Mouse (Mus musculus) heart, embryonic 14.5 days (tissue): ENCODE results near the gene Gfra4. TPM values are rescaled to one million over a fixed set of nuclear protein-coding genes. Genes with fewer than 3 reads are reported as not detected.

ENCODE experiments used
- ATAC-seq: fragments of 200-750 bp; cut with Nextera tagmentation; 2 replicates; pipeline ENCODE4 v1.8.0; 2017; ENCODE audit warnings: low read depth, moderate TSS enrichment; ENCODE audit not compliant: insufficient number of reproducible peaks, insufficient read depth, low FRiP score
- H3K27ac ChIP-seq, 2 experiments: fragments of 200-500 bp in 1 of 2; fragments of 300-500 bp in 1 of 2; sonication (generic) in 1 of 2; replicated peaks in 1 of 2; 2 replicates each; pipeline ENCODE4 v1.5.1; 2012 to 2014; ENCODE audit warnings: low read depth in 2 of 2, low read length in 2 of 2, control low read depth in 1 of 2, mild to moderate bottlenecking in 1 of 2, mixed read lengths in 1 of 2; ENCODE audit not compliant: control insufficient read depth in 1 of 2, insufficient read depth in 1 of 2
- H3K27me3 ChIP-seq: fragments of 300-500 bp; sonication (generic); 2 replicates; pipeline ENCODE4 v1.6.1; 2014; ENCODE audit warnings: mild to moderate bottlenecking, low read length, control low read depth; ENCODE audit not compliant: control insufficient read depth, insufficient read depth
- H3K36me3 ChIP-seq: fragments of 300-500 bp; sonication (generic); 2 replicates; pipeline ENCODE4 v1.6.1; 2014; ENCODE audit warnings: mild to moderate bottlenecking, control low read depth, low read length, mixed read lengths; ENCODE audit not compliant: control insufficient read depth, insufficient read depth
- H3K4me1 ChIP-seq, 2 experiments: fragments of 200-500 bp in 1 of 2; fragments of 300-500 bp in 1 of 2; sonication (generic) in 1 of 2; 2 replicates each; pipeline ENCODE4 v1.6.1; 2012 to 2014; ENCODE audit warnings: low read length in 2 of 2, control low read depth in 1 of 2, mixed read lengths in 1 of 2; ENCODE audit not compliant: control insufficient read depth in 2 of 2, insufficient read depth in 2 of 2
- H3K4me2 ChIP-seq: fragments of 300-500 bp; sonication (generic); 2 replicates; pipeline ENCODE4 v1.6.1; 2014; ENCODE audit warnings: mild to moderate bottlenecking, low read length
- H3K4me3 ChIP-seq, 2 experiments: fragments of 200-500 bp in 1 of 2; fragments of 300-500 bp in 1 of 2; sonication (generic) in 1 of 2; 2 replicates each; pipeline ENCODE4 v1.5.1; 2012 to 2014; ENCODE audit warnings: low read length in 2 of 2, mild to moderate bottlenecking in 2 of 2, control low read depth in 1 of 2, low read depth in 1 of 2, moderate library complexity in 1 of 2; ENCODE audit not compliant: control insufficient read depth in 1 of 2, insufficient read depth in 1 of 2
- H3K9ac ChIP-seq: fragments of 300-500 bp; sonication (generic); 2 replicates; pipeline ENCODE4 v1.6.1; 2014; ENCODE audit warnings: mild to moderate bottlenecking, low read length
- H3K9me3 ChIP-seq: fragments of 300-500 bp; sonication (generic); 2 replicates; pipeline ENCODE4 v1.6.1; 2016; ENCODE audit warnings: low read length, control low read depth; ENCODE audit not compliant: control insufficient read depth
- WGBS: fragments of 180-500 bp; shearing (Covaris S2); extraction: QIAGEN DNeasy Blood & Tissue Kit; methylation state at CpG from one replicate; pipeline ENCODE4 v1.1.7; 2014; 5-methylcytosine and 5-hydroxymethylcytosine counted together
- polyA plus RNA-seq: library from polyadenylated mRNA; unstranded; fragments of >200 nt; fragmentation: Nextera tagmentation; extraction: Ambion mirVana; gene quantifications from 2 replicates; pipeline ENCODE4 v1.2.1, GENCODE M21; 2014

The Gfra4 gene
- polyA plus RNA-seq, 1 experiment from 2014 or later, result 3.2 TPM

DNA sequence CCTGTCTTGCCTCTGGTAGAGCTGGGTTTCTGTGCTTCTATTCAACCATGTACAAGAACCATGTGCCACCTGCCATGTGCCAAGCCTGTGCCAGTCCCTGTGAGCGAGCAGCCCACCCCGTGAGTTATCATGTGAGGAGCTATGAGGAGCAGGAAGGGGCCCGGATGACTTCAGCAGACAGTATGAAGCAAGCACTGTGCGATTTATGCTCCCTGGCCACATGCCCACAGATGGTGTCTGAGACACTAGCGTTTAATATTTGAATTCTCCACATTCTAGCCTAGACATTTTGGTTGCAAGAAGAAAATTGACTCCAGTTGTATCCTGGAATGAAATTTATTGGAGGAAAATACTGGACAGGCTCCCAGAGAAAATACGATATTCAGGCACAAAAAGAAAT, 24.6 kb upstream of the Gfra4 start:
- H3K9ac ChIP-seq, result no peak overlapping the region
- no peaks in the 10 kb centered on the region for H3K9me3 ChIP-seq
- no peak overlapping the region for H3K4me3 ChIP-seq
- H3K27me3 ChIP-seq, result peaks cover 24% of the 10 kb centered on the region
- peaks cover 6 to 13% of the 10 kb centered on the region in 2 experiments; a peak in 3 of 4 replicates for H3K4me1 ChIP-seq
- ATAC-seq, result no peak
- WGBS, result 72% methylated on average over 6 of the region's 6 CpGs
- H3K4me2 ChIP-seq, result no peak overlapping the region
- no peaks in the 10 kb centered on the region for H3K36me3 ChIP-seq
- no peak overlapping the region for H3K27ac ChIP-seq

DNA sequence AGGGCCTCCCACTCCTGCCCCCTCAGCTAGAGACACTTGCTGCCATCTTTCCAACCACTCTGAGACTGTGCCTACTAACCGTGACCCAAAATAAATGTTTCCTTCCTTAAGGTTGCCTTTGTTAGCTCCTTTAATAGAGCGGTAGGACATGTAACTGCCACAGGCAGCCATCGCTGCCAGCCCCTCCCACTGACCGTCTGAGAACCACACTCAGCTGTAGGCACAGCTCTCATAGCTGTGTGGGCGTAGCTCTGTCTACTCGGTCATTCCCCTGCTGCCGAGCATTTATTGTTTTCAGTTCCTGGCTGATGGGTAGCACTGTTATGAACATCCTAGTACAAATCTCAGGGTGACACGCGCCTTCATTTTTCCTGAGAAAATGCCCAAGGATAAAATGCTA, 23.5 kb upstream of the Gfra4 start:
- H3K27ac ChIP-seq, result no peak overlapping the region
- peaks cover 24% of the 10 kb centered on the region for H3K27me3 ChIP-seq
- no peak for ATAC-seq
- no peak overlapping the region for H3K4me2 ChIP-seq
- no peak overlapping the region for H3K9ac ChIP-seq
- no peaks in the 10 kb centered on the region for H3K9me3 ChIP-seq
- H3K36me3 ChIP-seq, result no peaks in the 10 kb centered on the region
- peaks cover 13 to 22% of the 10 kb centered on the region in 2 experiments for H3K4me1 ChIP-seq
- no peak overlapping the region for H3K4me3 ChIP-seq
- WGBS, result 60% methylated on average over 9 of the region's 9 CpGs

GRCm38 (mm10) chr2:131063404-131063864, 20.5 kb upstream of the Gfra4 start, which contains the start of gene Adam33:
TSS of gene Adam33 (minus strand) at chr2:131063814.
- Histone ChIP-seq H3K4me1 (peaks cover 37 to 46% of the 10 kb centered on the region in 2 experiments), H3K27me3 (peaks cover 24% of the 10 kb centered on the region), H3K4me3 (peak within 1 kb of the TSS; percentile 20 to 33), H3K27ac (no peak within 1 kb of the TSS), H3K9me3 (no peaks in the 10 kb centered on the region), H3K36me3 (no peaks in the 10 kb centered on the region), H3K4me2 (peak within 1 kb of the TSS; percentile 69), H3K9ac (peak within 1 kb of the TSS; percentile 46)
- 3% methylated on average over 25 of the region's 27 CpGs for WGBS
- 0 out of 2 replicates have a peak, but pooled peaks have one; percentile 37 for ATAC-seq

GRCm38 (mm10) chr2:131061607-131062006, 18.7 kb upstream of the Gfra4 start:
- H3K9ac ChIP-seq, result no peak overlapping the region
- no peaks in the 10 kb centered on the region for H3K36me3 ChIP-seq
- H3K4me3 ChIP-seq, result no peak overlapping the region
- H3K27ac ChIP-seq, result peak overlapping the region; percentile 23 to 24; a peak in 3 of 4 replicates
- H3K27me3 ChIP-seq, result peaks cover 24% of the 10 kb centered on the region
- H3K4me2 ChIP-seq, result peak overlapping the region; percentile 2
- peaks cover 37 to 46% of the 10 kb centered on the region in 2 experiments for H3K4me1 ChIP-seq
- 20% methylated on average over 5 of the region's 5 CpGs for WGBS
- ATAC-seq, result no peak
- no peaks in the 10 kb centered on the region for H3K9me3 ChIP-seq

DNA sequence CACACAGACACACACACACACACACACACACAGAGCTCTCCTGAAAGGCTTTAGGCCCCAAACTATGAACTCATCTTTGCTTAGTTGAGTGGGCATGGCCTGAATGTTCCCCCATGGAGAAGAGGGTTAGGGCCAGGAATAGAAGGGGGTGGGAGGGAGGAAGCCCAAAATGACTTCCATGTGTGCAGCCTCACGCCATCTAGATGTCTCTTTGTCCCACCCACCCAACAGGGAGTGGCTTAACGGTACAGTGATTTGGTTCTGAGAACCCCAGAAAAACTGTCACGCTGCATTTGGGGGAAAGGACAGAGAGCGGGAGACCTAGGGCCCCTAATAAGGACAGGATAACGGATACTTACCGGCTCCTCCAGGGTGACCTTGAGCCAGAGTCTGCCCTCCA, 17.9 kb upstream of the Gfra4 start:
- H3K27me3 ChIP-seq, result peaks cover 26% of the 10 kb centered on the region
- H3K4me2 ChIP-seq, result peak overlapping the region; percentile 2
- H3K36me3 ChIP-seq, result no peaks in the 10 kb centered on the region
- peaks cover 37 to 54% of the 10 kb centered on the region in 2 experiments for H3K4me1 ChIP-seq
- WGBS, result 58% methylated on average over 6 of the region's 6 CpGs
- no peak for ATAC-seq
- H3K9ac ChIP-seq, result peak overlapping the region; percentile 46
- no peak overlapping the region for H3K4me3 ChIP-seq
- peak overlapping the region; percentile 24 to 36; a peak in 2 of 4 replicates for H3K27ac ChIP-seq
- no peaks in the 10 kb centered on the region for H3K9me3 ChIP-seq

- Histone ChIP-seq H3K4me2 (no peak overlapping the region), H3K36me3 (no peaks in the 10 kb centered on the region), H3K27me3 (peaks cover 30% of the 10 kb centered on the region), H3K4me1 (peaks cover 37 to 62% of the 10 kb centered on the region in 2 experiments), H3K4me3 (no peak overlapping the region), H3K9me3 (no peaks in the 10 kb centered on the region), H3K27ac (peak overlapping the region in 1 of 2 experiments; percentile 62; a peak in 2 of 4 replicates), H3K9ac (no peak overlapping the region)
- WGBS, result 66% methylated on average over 9 of the region's 9 CpGs
- no peak for ATAC-seq
Measured at GRCm38 (mm10) chr2:131059781-131060540, 17.1 kb upstream of the Gfra4 start.

DNA sequence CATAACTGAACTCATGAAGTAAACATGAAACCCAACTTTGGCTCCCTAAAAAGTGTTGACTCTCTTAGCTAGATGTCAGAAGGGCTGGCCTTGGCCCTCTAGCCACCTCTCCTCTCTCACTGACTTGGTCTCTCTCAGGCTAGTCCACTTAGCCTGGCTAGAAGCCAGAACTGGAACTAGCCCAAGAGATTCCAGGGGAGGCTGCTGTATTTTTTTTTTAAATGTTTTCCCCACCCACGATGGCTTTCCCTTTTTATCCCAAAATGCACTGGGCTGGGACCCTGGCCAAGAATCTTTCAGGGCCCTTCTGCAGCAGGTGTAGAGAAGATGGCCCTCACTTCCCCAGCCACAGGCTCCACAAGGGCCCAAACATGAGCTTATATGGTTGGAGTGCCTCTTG, 16.5 kb upstream of the Gfra4 start:
- H3K9ac ChIP-seq, result no peak overlapping the region
- peaks cover 37 to 67% of the 10 kb centered on the region in 2 experiments for H3K4me1 ChIP-seq
- no peak overlapping the region for H3K4me3 ChIP-seq
- H3K4me2 ChIP-seq, result no peak overlapping the region
- no peak for ATAC-seq
- peak overlapping the region in 1 of 2 experiments; percentile 62; a peak in 2 of 4 replicates for H3K27ac ChIP-seq
- H3K27me3 ChIP-seq, result peaks cover 31% of the 10 kb centered on the region
- H3K36me3 ChIP-seq, result no peaks in the 10 kb centered on the region
- WGBS, result 5% methylated on average over 1 of the region's 1 CpGs
- H3K9me3 ChIP-seq, result no peaks in the 10 kb centered on the region
